Mouse (Mus musculus) liver, adult 2 months (tissue): ENCODE data around the gene Ccdc127. TPM values are rescaled to one million over a fixed set of nuclear protein-coding genes. Genes with fewer than 3 reads are reported as not detected.
A peak's percentile ranks its signal among the peaks of the same experiment; 100 is the strongest.

Experiments
- DNase-seq: peaks from one replicate; pipeline ENCODE4 v3.0.0-alpha.2; 2011; ENCODE audit warnings: low read depth, low spot score; ENCODE audit errors: extremely low read depth
- H3K27ac ChIP-seq: fragments of 200-500 bp; replicated peaks from 2 replicates; pipeline ENCODE4 v1.5.1; 2012; ENCODE audit warnings: low read depth, mild to moderate bottlenecking, control low read depth, inconsistent platforms, low read length; ENCODE audit not compliant: insufficient read depth
- H3K27me3 ChIP-seq: fragments of 200-500 bp; 2 replicates; pipeline ENCODE4 v1.6.1; 2012; ENCODE audit warnings: mild to moderate bottlenecking, moderate library complexity, low read length, inconsistent platforms; ENCODE audit not compliant: control insufficient read depth, insufficient read depth
- H3K36me3 ChIP-seq: fragments of 200-500 bp; 2 replicates; pipeline ENCODE4 v1.6.1; 2012; ENCODE audit warnings: low read length, inconsistent platforms; ENCODE audit not compliant: control insufficient read depth, insufficient read depth
- H3K4me1 ChIP-seq: fragments of 200-500 bp; 2 replicates; pipeline ENCODE4 v1.6.1; 2011; ENCODE audit warnings: low read length; ENCODE audit not compliant: control insufficient read depth, insufficient read depth
- H3K4me3 ChIP-seq: fragments of 200-500 bp; 2 replicates; pipeline ENCODE4 v1.5.1; 2011; ENCODE audit warnings: low read depth, mild to moderate bottlenecking, control low read depth, low read length, moderate library complexity; ENCODE audit not compliant: insufficient read depth
- H3K79me2 ChIP-seq: fragments of 200-500 bp; 2 replicates; pipeline ENCODE4 v1.6.1; 2012; ENCODE audit warnings: inconsistent platforms, mild to moderate bottlenecking, low read length, moderate library complexity; ENCODE audit not compliant: control insufficient read depth, insufficient read depth
- H3K9ac ChIP-seq: fragments of 200-500 bp; 2 replicates; pipeline ENCODE4 v1.6.1; 2012; ENCODE audit warnings: low read depth, mild to moderate bottlenecking, control low read depth, inconsistent platforms, low read length
- CTCF ChIP-seq: fragments of 200-500 bp; IDR thresholded peaks from 2 replicates; pipeline ENCODE4 v1.5.1; 2011; ENCODE audit warnings: low read depth, low read length, control low read depth
- POLR2A ChIP-seq: fragments of 200-500 bp; IDR thresholded peaks from 2 replicates; pipeline ENCODE4 v1.6.1; 2011; ENCODE audit warnings: low read length, control low read depth; ENCODE audit not compliant: insufficient read depth; ENCODE audit errors: extremely low read depth
- WGBS: fragments of 180-500 bp; shearing (Covaris S2); methylation state at CpG from one replicate; pipeline ENCODE4 v1.1.7; 2018; 5-methylcytosine and 5-hydroxymethylcytosine counted together
- polyA plus RNA-seq: library from polyadenylated mRNA; depleted of rRNA; stranded (reverse); fragments of >200 nt; gene quantifications from 2 replicates; pipeline ENCODE4 v1.2.3, GENCODE M21; 2012
- total RNA-seq: library from RNA; depleted of rRNA; stranded (reverse); fragments of >200 nt; gene quantifications from 2 replicates; pipeline ENCODE4 v1.2.3, GENCODE M21; 2014

Gene Ccdc127
- total and polyA plus RNA-seq, 2 experiments, result 2.6 to 5.3 TPM

DNA sequence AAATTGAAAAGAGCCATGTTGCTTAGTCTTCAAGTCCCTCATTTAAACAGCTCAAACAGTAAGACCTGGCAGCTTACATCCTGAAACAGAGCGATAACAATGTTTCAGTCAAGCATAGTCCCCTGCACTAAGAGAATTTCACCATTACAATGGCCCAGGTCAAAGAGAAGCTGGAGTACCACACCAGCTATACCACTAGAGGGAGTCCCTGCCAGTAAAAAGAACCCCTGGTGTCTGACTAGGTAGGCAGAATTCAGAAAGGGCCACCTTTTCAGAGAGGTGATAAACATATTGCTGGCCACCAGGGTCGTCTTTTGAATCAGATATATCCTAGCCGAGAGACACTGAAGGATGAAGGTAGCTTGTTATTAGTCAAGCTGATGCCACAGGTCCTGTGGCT is 9.1 kb upstream of the Ccdc127 start:
- H3K4me3 ChIP-seq, result no peak overlapping the region
- no peaks in the 10 kb centered on the region for H3K27me3 ChIP-seq
- H3K79me2 ChIP-seq, result no peaks in the 10 kb centered on the region; the same call in 1 of the 2 replicates
- 44% methylated on average over 3 of the region's 3 CpGs for WGBS
- TF ChIP-seq POLR2A (no peak), CTCF (peak; percentile 15; the same call in 1 of the 2 replicates)
- no peak overlapping the region for H3K9ac ChIP-seq
- peak; percentile 43 for DNase-seq
- no peak overlapping the region for H3K27ac ChIP-seq
- peaks cover 71% of the 10 kb centered on the region for H3K36me3 ChIP-seq
- H3K4me1 ChIP-seq, result peaks cover 2% of the 10 kb centered on the region; the same call in 1 of the 2 replicates

DNA sequence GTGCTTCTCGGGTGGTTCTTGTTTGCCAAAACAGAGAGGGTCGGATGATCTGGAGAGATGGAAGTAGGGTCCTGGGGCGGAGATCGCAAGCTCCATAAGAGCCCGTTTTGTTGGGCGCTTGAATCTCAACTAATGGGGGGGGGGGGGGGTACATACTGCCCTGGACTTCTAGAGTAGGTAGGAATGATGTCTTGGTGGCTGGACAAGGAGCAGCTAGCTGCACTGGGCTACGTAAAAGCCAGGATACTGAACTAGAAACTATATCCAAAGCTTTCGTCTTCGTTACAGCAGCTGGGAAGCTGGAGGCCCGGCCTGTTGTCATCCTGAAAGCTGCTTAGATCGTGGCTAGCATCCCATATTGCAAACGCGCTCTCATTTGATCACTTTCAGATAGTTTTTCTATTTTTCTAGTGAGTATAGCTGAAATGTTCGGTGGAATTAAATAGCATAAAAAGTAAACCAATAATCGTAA is 362 bp downstream of the Ccdc127 start:
- WGBS, result under 1% methylated on average over 15 of the region's 15 CpGs
- H3K27ac ChIP-seq, result peak overlapping the region; percentile 69

DNA sequence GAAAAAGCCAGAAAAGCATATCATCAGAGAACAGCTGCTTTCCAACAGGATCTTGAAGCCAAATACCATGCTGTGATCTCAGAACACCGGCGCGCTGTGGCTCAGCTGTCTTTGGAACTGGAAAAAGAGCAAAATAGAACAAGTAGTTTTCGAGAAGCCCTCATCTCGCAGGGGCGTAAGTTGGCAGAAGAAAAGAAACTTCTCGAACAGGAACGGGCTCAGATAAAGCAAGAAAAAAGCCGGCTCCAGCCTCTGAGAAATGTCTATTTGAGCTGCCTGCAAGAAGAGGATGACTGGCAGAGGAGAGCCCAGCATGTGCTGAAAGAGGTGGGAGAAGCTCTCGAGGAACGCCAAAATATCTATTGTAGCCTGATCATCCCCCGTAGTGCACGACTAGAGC is 6.4 kb downstream of the Ccdc127 start:
- Histone ChIP-seq H3K9ac (no peak overlapping the region), H3K4me1 (no peaks in the 10 kb centered on the region), H3K36me3 (peaks cover 42% of the 10 kb centered on the region), H3K27ac (no peak overlapping the region), H3K4me3 (no peak overlapping the region), H3K79me2 (no peaks in the 10 kb centered on the region), H3K27me3 (no peaks in the 10 kb centered on the region)
- TF ChIP-seq POLR2A, result no peak
- no peak for TF ChIP-seq CTCF
- no peak for DNase-seq
- WGBS, result 94% methylated on average over 13 of the region's 13 CpGs

More for the DNA sequence above, 362 bp downstream of the Ccdc127 start:
- H3K4me3 ChIP-seq, result peak overlapping the region; percentile 77
- no peaks in the 10 kb centered on the region for H3K79me2 ChIP-seq
- TF ChIP-seq CTCF (no peak), POLR2A (no peak)
- H3K4me1 ChIP-seq, result peaks cover 5% of the 10 kb centered on the region; the same call in 1 of the 2 replicates
- no peak for DNase-seq
- H3K36me3 ChIP-seq, result peaks cover 11% of the 10 kb centered on the region
- H3K9ac ChIP-seq, result peak overlapping the region; percentile 79
- H3K27me3 ChIP-seq, result no peaks in the 10 kb centered on the region

DNA sequence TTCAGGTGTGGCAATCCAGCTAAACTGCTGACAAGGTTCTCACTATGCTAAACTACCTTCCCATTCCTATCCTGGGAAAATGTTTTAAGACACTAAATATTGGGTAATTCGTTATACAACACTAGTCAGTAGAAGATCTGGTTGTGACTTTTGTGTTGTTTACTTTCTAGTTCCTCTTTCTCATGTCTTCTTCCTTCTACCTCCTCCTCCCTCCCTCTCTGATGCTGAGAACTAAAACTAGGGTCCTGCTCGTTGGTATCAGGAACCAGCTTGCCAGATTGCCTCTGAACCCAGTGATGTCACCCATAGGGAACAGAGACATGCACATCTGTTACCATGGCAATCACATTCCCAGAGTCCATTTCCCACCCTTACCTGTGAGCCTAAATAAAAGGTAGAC is 12.1 kb downstream of the Ccdc127 start:
- 65% methylated on average over 2 of the region's 2 CpGs for WGBS
- H3K79me2 ChIP-seq, result no peaks in the 10 kb centered on the region
- peaks cover 7% of the 10 kb centered on the region; the same call in 1 of the 2 replicates for H3K4me1 ChIP-seq
- peaks cover 16% of the 10 kb centered on the region for H3K36me3 ChIP-seq
- H3K9ac ChIP-seq, result no peak overlapping the region
- no peak overlapping the region for H3K27ac ChIP-seq
- TF ChIP-seq POLR2A, result no peak
- TF ChIP-seq CTCF, result no peak
- no peak for DNase-seq
- H3K4me3 ChIP-seq, result no peak overlapping the region
- no peaks in the 10 kb centered on the region for H3K27me3 ChIP-seq

DNA sequence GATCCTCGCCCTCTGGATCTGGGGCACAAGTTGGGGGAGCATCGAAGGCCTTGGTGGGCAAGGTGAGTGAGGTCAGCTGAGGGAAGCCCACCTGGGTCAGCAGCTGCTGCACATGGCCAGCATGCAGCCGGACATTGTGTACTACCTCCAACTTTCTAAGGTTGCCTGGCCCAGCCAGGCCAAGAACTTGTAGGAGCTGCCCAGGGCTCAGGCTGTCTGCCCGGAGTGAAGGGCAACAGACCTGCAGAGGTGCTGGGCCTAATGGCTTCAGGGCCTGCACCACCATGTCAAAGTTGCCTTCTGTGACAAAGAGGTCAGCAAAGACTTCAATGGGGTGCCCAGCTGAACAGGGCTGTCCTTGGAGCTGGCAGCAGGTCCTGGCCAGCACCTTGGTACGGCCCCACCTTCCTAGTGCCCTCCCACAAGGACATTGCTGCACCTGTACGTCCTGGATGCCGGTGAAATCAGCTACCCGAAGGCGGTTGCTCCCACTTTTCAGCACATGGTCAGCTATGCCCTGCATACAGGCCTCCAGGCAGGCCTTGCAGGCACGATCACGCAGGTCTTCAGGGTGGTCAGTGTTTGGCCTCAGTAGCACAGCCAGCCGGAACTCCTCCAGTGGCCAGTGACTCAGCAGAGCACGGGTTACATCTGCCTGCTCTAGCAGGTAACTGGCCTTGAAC is 13.2 kb downstream of the Ccdc127 start:
- Histone ChIP-seq H3K4me3 (peak overlapping the region; percentile 19; the same call in 1 of the 2 replicates), H3K9ac (peak overlapping the region; percentile 10; the same call in 1 of the 2 replicates), H3K4me1 (peaks cover 7% of the 10 kb centered on the region; the same call in 1 of the 2 replicates), H3K79me2 (no peaks in the 10 kb centered on the region), H3K27me3 (no peaks in the 10 kb centered on the region), H3K36me3 (peaks cover 10% of the 10 kb centered on the region), H3K27ac (peak overlapping the region; percentile 1; the same call in 1 of the 2 replicates)
- 70% methylated on average over 13 of the region's 13 CpGs for WGBS
- peak; percentile 48 for DNase-seq
- TF ChIP-seq CTCF (no peak), POLR2A (no peak)

DNA sequence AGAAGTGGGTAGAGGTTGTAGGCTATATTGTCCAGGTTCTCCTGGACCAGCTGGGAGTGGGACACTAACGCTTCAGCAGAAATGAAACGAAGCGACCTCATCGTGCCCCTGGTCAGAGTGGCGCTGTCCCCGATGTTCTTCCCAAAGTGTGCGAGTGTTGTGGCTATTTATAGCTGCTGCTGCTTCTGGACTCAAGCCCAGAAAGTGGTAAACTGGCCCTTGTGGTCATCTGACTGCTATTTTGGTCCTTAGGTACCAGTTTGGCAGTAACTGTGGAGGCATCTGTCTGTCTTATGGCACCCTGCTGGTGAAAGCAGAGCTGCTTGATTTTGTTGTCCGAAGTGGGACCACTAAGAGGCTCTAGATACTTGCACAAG is 13.7 kb downstream of the Ccdc127 start, which contains the start of gene Lrrc14b:
TSS of gene Lrrc14b (minus strand) at position 147 of the 377 bp plus-strand sequence.
- TF ChIP-seq CTCF (no peak), POLR2A (no peak)
- DNase-seq, result peak; percentile 74
- peak within 1 kb of the TSS; percentile 10; the same call in 1 of the 2 replicates for H3K9ac ChIP-seq
- peak within 1 kb of the TSS; percentile 1; the same call in 1 of the 2 replicates for H3K27ac ChIP-seq
- peaks cover 7% of the 10 kb centered on the region; the same call in 1 of the 2 replicates for H3K4me1 ChIP-seq
- no peaks in the 10 kb centered on the region for H3K79me2 ChIP-seq
- H3K27me3 ChIP-seq, result no peaks in the 10 kb centered on the region
- 13% methylated on average over 8 of the region's 8 CpGs for WGBS
- peak within 1 kb of the TSS; percentile 19; the same call in 1 of the 2 replicates for H3K4me3 ChIP-seq
- H3K36me3 ChIP-seq, result peaks cover 6% of the 10 kb centered on the region
